Mouse (Mus musculus): ENCODE measurements around the gene Parm1.

Gene Parm1

DNA sequence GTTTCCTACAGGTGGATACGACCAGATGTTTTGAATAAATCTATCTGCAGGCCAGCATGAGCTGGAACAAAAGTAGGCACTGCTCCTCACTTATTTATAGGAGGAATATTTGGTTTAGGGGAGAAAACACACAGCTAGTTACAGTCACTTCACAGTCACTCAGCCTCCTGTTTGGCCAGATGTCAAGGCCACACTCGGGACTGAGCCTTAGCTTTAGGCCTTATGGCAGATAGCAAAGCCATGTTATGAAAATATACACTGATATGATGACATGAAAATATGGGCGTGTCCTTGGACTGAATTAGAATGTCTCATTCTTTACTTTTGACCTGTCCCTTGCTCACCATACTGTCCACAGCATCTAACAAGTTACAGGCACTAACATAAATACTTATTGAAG is 137.8 kb downstream of the Parm1 start:
- no peak for DNase-seq

DNA sequence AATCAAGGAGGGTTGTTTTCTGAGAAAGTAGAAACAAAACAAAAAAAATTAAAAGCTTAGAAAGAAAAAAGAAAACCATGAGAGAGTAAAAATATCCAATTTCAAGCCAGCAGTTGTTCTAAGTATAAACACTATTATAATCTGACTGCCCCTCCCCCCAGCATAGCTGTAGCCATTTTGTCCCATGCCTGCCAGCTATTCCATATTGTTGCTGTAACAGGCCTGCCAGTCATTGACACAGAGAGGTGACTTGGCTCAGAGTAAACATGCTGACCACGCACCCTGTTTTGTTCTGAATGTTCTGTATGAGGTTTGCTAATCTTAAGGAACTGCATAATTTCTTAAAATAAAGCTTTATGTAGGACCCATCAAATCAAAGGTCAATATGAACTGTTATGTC is 145.3 kb downstream of the Parm1 start:
- DNase-seq: no peak

DNA sequence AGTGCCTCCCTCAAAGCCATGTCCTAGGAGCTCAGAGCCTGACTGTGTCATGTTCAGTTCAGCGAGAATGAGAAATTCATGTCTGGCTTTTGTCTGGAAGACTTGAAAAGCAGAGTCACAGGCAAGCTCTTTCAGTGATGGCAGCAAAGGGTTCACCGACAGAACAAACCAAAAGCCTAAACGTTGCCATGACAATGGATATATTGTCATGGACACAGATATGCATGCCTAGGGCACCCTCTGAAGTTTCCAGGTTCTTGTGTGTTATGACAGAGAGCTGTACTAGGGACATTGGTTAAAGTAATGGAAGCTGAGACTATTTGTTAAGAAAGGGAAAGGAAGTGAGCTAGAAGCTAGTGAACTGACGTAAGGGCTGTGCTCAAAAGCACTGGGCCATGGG is 149.7 kb downstream of the Parm1 start:
- no peak for DNase-seq

DNA sequence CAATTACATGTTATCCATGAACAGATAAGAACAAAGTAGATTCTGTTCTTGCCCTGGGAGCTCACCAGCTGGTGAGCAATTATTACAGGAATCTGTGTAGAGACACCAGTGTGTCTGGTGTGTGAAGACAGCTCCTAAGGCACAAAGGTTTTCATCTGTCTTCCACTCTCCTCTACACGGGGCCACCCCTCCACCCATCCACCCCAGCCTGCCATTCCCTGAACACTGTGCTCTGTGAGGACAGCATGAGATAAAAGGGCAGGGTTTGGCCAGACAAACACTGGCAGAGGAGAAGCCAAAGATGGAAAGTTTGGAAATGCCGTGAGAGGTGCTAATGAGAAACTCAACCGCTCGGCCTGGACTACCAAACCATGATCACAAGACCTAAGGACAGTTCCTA is 151.8 kb downstream of the Parm1 start:
- no peak for DNase-seq
